Mouse (Mus musculus) retina, adult 2 months (tissue): ENCODE results near the gene Hhip.
"Not testable (repeated sequence)": the region's sequence is repeated elsewhere in the genome, so short reads cannot be mapped to it uniquely, and the experiment has no call there.

Source experiments
- DNase-seq: peaks from one replicate; pipeline ENCODE4 v3.0.0-alpha.2; 2012; ENCODE audit warnings: low read depth, low spot score

Gene Hhip

DNA sequence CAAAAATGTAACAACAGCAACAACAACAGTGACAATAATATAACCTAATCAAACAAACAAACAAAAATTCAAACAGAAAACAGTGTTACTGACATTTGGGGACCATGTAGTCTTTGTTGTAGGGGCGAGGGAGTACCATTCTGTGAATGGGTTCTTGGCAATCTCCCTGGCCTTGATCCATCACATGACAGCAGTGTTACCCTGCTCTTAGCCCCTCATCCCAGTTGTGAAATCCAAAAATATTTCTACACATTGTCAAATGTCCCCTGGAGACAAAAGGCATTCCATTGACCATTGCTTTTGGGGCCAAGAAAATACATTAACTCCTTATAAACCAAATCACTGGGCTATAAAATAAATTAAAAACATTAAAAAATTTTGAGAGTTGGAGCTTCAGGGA is 64.3 kb downstream of the Hhip start:
- DNase-seq = no peak

DNA sequence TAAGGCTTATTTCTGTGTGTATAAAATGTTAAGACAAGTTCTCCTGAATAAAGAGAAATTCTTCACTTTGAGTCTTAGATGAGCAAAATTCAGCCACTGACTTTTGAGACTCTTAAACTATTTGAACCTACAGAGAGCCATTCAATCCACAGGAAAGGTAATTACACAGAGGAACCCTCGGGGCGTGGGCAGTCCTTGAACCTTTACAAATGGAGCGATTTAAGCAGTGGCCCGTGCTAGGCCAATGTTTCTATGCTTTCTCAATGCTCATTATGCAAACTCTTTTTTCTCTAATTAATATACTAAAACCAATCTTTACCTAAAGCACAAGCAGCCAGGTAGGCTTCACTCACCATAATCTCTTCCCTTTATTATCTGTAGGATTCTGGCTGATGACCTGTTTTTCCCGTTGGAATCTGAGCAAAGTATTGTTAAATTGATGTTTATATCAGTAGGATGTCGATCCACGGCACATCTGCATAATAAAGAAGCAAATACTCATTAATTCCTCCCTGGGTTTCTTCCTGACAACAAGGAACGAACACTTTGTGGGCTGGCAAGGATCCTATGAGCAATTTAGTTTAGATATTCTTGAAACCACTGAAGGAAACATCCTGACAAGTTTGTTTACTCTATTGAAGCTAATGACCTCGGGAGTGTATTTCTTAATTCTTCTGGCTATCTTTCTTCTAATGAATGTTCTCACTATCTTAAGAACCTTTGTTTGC is 65.5 kb downstream of the Hhip start:
- DNase-seq = no peak

DNA sequence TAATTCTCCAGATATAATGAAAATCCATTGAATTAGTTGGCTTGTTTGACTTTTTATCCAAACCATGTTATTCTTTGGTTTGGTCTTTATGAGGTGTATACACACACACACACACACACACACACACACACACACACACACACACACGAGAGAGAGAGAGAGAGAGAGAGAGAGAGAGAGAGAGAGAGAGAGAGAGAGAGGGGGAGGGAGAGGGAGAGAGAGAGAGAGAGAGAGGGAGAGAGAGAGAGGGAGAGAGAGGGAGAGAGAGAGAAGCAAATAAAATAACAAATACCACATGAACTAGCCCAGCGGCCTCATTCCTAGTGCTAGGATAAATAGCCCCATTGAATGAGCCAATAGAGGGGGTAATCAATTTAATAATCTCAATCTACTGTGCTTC is 66.4 kb downstream of the Hhip start:
- not testable (repeated sequence) for DNase-seq

DNA sequence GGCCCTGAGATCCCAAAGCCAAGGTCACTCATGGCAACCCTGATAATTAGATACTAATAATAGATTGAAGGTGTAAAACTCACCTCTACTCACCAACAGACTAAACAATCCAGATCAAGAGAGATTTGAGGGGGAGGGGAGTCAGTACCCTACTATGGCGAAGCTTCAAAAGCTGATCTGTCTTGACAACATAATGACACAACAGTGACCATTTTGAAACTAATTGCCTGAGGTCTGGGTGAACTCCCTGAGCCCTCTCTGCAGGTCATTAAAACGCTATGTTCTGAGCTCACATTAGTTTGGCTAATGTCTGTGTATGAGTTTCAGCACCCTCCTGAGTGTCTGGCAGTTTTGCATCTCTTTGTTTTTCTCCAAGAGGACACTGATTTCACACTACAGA is 72.9 kb downstream of the Hhip start:
- no peak for DNase-seq

DNA sequence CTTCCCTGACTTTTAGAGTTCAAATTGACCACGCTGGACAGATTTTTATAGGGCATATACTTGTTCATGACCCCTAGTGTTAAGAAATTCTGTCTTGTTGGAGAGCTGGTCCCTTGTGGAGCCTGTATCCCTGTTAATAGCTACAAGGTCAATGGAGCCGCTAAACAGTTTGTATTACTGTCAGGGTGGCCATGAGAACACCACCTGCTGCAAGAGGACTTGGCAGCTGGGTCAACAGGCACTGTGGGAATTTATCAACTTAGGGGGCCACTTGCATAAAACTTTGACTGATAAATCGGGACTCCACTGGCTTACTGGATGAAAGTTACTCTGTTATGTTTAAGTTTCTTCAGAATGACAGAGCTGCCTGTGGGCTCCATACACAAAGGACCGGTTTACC is 75.7 kb downstream of the Hhip start:
- DNase-seq = no peak

DNA sequence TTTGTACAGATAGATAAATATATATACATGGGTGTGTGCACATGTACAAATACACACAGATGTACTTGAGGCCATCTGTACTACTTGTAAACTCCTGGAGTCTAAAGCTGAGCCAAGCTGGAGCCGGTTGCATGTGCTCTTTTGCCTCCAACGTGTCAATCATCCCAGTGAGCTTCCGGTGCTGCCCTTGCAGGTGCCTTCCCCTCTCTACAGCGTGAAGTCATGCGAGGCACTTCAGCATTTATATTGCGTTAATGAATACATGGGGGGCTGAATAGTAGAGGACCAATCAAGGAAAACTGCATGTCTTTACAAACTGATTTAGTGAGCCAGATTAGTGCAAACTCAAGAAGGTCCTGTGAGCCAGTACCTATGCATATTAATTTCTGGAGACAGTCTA is 91.6 kb downstream of the Hhip start:
- no peak for DNase-seq

DNA sequence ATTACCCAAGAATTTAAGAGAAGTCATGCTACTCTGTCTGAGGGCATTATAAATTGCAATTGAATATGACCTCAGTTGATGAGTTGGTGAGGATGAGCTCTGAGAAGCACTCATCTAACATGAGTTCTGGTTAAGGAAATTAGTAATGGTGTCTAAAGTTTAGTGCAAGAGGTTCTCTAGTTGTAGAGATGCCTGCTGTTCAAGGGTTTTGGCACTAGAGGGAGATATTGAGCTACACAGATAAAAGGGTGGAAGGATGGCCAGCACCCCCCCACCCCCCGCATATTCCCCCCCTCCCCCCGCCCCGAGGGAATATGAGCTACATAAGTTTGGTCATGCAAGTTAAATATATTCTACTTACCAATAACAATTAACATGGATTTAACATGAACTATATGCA is 104.9 kb downstream of the Hhip start:
- no peak for DNase-seq

DNA sequence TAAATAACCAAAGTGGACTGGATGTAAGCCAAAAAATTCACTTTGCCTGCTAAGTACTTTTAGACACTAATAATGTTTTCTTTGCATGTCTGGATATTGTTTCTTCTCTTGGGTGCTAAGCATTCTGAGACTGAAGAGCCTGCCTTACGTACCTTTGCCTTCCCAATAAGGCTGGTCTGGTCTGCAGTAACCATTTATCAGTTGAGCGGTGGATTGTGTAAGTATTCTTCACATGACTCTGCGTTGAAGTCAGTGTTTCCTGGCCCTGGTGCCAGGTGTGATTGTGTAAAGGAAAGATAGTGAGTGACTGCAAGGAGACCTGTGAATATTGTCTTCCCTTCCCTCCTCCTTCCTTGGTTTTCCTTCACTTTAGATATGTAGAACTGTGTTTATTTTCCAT is 107.4 kb downstream of the Hhip start:
- no peak for DNase-seq

DNA sequence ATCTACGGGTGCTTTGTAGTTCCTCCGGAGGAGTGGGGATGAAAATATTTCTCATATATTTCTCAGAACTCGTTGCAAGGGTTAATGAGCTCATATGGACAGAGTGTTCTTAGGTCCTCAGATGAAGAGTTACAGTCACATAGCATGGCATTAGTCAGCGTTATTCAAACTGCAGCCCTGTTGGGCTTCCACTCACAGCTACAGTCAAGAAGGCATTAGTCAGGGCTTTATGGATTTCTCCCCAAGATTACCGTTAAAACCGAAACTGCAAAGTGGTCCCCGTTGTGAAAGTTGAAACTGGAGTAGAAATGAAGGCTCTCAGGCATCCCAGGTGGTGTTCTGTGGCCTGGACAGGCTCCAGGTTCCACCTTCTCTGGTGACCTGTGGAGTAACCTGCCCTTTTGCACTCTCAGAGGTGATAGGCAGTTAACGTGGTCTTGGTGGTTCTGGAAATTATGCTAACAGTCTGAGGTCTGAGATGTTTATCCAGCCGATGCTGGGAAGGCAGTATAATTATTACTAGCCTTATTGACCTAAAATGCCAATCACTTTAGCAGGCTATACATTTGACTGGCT is 112.2 kb downstream of the Hhip start:
- DNase-seq = no peak

DNA sequence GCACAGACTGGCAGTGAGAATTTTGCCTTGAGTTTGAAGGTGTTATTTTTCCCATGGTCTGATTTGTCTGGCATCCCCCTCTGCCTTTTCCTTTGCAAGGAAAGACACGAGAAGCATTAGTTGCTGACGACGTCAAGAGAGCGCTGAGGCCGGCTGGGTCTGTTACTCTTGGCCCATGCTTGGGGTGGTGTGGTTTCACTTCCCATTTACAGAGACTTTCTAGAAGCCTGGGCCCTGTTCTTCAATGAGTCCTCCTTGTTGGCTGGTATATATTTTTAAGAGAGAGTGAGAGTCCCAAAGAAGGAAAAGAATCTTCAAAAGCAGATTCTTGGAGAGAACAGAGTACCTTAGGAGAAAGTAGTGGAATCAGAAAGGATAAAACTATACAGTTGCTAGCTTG is 116.7 kb downstream of the Hhip start:
- no peak for DNase-seq

DNA sequence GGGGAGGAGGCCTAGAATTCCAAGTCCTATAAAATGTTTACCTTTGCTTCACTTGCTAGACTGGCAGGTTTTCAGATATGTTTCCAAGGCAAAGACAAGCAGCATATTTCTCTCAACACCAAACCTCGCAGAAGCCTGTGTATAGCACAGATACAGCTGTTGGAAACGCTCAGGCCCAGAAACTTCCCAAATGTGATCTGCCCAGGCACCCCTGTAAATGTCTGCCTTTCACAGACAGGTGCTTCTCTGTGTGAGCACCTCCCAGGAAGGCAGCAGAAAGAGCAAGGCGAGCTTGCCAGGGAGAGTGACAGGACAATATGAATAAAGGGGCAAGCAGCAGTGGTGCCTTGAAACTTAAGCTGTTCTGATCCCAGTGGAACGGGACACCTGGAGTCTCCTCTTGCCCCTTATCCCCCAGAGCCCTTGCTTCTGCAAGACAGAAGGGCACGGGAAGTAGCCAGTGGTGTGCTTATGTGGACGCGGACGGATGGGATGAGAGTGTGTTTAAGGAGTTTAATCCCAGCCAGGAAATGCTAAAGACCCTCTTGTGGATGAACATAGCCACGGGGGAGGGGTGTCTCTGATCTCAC is 120.9 kb downstream of the Hhip start:
- no peak for DNase-seq

DNA sequence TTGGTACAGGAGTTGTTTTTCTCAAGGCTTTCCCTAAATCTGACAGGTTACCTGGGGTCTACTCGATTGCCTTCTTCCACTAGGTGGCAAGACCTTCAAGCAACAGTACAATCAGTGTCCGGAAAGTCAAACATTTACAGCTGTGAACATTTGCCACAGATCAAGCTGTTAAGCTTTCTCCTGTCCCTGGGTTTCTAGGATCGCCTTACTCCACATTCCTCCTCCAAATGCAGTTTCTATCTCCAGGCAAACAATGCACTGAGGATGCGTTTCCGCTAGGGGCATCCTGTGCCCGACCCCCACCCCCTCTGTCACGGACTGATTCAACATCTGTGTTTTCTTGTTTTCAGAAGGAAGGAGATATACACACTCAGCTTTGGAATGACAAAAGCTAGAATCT is 122.0 kb downstream of the Hhip start:
- DNase-seq = no peak

DNA sequence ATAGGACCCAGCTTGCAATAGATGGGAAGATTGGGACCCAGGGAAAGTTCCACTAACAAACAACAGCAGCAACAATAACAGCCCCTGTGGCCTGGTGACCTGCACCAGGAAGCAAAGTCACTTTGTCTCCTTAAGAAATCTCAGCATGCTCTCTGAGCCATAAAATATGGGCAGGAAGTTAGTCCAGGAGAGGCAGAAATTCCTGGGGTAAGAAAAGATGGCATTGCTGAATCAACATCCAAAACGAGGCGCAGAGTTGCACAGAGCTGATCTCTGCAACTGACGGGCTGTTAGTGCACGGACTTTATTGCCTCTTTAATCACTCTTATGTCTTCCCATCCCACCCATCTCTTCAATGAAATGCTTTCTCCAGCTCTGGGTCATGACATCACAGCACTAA is 128.6 kb downstream of the Hhip start:
- DNase-seq = no peak

DNA sequence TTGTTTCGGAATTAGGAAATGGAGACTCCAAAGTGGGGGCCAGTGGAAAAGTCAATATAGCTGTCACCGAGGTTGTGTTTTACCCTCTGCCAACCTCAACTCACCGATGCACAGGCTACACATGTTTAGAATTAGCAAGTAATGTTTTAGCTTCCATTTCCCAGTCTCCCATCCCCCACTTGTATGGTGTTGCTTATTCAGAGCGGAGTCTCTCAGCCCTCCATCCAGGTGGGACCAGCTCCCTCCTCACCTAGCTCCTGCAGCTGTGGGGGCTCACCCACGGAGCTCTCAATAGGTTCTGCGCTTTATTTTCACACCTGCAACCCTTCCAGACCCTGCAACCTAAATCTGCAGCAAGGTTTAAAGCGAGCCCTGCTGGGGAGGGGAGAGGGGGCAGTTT is 140.6 kb downstream of the Hhip start:
- no peak for DNase-seq
